Mouse (Mus musculus): Measurements from ENCODE around the gene Rap1gap2. TPM values are rescaled to one million over a fixed set of nuclear protein-coding genes. Genes with fewer than 3 reads are reported as not detected.
A peak's percentile ranks its signal among the peaks of the same experiment; 100 is the strongest.

The Rap1gap2 gene
- polyA plus RNA-seq, 1 experiment from 2014 or later: 9.9 TPM

DNA sequence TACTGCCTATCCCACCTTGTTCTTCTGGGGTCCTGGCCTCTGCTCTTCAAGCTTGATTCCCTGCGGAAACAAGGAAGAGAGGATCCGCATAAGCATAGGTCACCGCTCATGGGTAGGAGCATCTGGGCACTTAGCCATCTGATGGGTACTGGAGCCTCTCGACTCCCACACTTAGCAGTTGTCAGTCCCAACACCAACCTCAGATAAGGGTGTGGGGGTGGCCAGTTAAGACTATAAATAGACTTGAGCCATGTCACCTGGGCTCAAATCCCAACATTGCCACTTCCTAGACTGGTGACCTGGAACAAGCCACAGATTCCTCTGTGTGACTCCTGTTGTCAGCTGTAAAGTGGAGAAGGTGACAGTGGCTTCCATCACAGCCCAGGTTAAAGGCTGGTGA is 172.5 kb downstream of the Rap1gap2 start:
- no peaks in the 10 kb centered on the region for H3K9me3 ChIP-seq (ENCODE audit: control insufficient read depth, low read length)

DNA sequence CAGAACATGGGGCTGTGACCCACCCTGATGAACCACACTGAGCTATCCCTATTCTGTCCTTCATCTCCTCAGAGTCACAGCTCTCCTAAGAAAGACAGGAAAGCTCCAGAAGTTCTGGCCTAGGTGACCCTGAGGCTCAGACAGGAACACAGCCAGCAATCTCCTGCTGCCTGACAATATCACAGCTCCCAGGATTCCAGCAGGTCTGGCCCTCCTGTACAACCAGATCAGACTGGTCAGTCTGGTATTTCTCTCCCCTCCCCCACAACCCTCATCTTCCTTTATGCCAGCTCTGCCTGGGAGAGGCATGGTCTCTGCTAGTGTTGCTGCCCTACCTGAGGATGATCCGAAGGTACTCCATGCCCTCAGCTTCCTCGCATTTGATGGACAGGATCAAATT is 175.3 kb downstream of the Rap1gap2 start:
- no peaks in the 10 kb centered on the region for H3K27me3 ChIP-seq (ENCODE audit: control insufficient read depth, insufficient read depth, low read length)
- 84% methylated on average over 2 of the region's 2 CpGs for WGBS

More for the DNA sequence above, 172.5 kb downstream of the Rap1gap2 start:
- no peaks in the 10 kb centered on the region for H3K4me1 ChIP-seq (ENCODE audit: control insufficient read depth, insufficient read depth, low read length)
- H3K4me3 ChIP-seq (ENCODE audit: low read depth, low read length): no peak overlapping the region
- H3K9ac ChIP-seq (replicated peaks; ENCODE audit: low read depth, low read length): no peak overlapping the region
- H3K27ac ChIP-seq (ENCODE audit: low read depth, low read length): no peak overlapping the region
- no peak for ATAC-seq (ENCODE audit: low read depth)
- no peaks in the 10 kb centered on the region for H3K27me3 ChIP-seq (ENCODE audit: control insufficient read depth, insufficient read depth, low read length)
- no peak overlapping the region for H3K4me2 ChIP-seq (ENCODE audit: low read depth, low read length)
- 90% methylated on average over 4 of the region's 4 CpGs for WGBS
- no peaks in the 10 kb centered on the region for H3K36me3 ChIP-seq (ENCODE audit: control insufficient read depth, insufficient read depth, low read length)

DNA sequence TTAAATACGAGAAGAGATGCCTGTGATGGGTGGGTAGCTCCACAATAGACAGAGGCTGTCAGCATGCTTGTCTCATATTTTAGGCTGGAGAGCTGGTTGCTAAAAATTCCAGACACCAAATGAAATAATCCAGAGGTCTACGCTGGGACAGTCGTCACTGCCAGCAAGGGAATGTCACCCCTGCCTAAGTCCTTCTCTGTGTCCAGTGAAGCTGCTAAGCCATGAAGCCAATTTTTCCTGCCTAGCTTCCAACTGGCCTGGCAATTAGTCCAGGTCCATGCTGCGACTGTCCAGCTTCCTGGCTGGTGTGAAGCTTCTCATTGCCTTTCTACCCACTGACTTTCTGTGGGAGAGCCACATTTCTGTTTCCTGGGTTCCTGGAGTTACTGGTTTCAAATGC is 177.7 kb downstream of the Rap1gap2 start:
- H3K9me3 ChIP-seq (ENCODE audit: control insufficient read depth, low read length): no peaks in the 10 kb centered on the region
- ATAC-seq (ENCODE audit: low read depth): no peak
- peaks cover 3% of the 10 kb centered on the region; the same call in 1 of the 2 replicates for H3K4me1 ChIP-seq (ENCODE audit: control insufficient read depth, insufficient read depth, low read length)
- H3K4me2 ChIP-seq (ENCODE audit: low read depth, low read length): no peak overlapping the region
- no peak overlapping the region for H3K4me3 ChIP-seq (ENCODE audit: low read depth, low read length)
- H3K27me3 ChIP-seq (ENCODE audit: control insufficient read depth, insufficient read depth, low read length): no peaks in the 10 kb centered on the region
- no peaks in the 10 kb centered on the region for H3K36me3 ChIP-seq (ENCODE audit: control insufficient read depth, insufficient read depth, low read length)
- no peak overlapping the region for H3K9ac ChIP-seq (replicated peaks; ENCODE audit: low read depth, low read length)
- 0 out of 2 replicates have a peak overlapping the region, but pooled peaks have one; percentile 10 for H3K27ac ChIP-seq (ENCODE audit: low read depth, low read length)
- 88% methylated on average over 4 of the region's 4 CpGs for WGBS

More for the DNA sequence above, 175.3 kb downstream of the Rap1gap2 start:
- H3K9ac ChIP-seq (replicated peaks; ENCODE audit: low read depth, low read length): no peak overlapping the region
- H3K36me3 ChIP-seq (ENCODE audit: control insufficient read depth, insufficient read depth, low read length): no peaks in the 10 kb centered on the region
- no peak overlapping the region for H3K4me3 ChIP-seq (ENCODE audit: low read depth, low read length)
- no peak for ATAC-seq (ENCODE audit: low read depth)
- H3K4me2 ChIP-seq (ENCODE audit: low read depth, low read length): no peak overlapping the region
- no peaks in the 10 kb centered on the region for H3K9me3 ChIP-seq (ENCODE audit: control insufficient read depth, low read length)
- no peak overlapping the region for H3K27ac ChIP-seq (ENCODE audit: low read depth, low read length)
- no peaks in the 10 kb centered on the region for H3K4me1 ChIP-seq (ENCODE audit: control insufficient read depth, insufficient read depth, low read length)

DNA sequence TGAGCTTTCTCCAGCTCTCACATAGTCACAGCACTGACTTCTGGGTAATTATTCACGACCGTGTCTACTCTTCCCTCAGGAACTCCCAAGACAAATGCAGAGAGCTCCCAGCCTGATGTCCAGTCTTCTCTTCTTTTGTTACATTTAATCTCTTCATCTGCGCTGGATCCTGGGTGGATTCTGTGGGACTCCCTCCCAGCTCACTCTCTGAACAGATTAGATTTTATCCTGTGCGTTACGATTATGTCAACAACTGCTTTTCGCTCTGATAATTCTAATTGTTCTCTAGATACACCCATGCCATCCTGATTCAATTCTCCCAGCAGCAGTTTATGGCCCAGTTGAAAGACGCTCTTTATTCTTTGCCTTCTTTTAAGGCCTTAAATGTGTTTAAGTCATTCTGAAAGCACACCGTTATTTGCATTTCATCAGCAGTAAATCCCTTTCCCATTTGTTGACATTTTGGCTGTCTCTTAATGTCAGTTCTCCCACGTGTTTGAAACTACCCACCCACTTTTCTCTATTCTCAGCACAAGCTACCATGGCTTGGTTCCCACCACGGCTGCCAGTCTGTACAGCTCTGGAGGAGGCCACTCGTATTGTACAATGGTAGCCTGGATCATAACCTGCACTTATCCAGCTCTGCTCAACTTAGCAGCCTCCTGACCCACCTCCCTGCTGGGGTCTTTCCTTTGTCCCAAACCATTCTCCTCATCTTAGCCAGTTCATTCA is 180.8 kb downstream of the Rap1gap2 start:
- 28% methylated on average over 11 of the region's 11 CpGs for WGBS
- H3K36me3 ChIP-seq (ENCODE audit: control insufficient read depth, insufficient read depth, low read length): no peaks in the 10 kb centered on the region
- H3K27me3 ChIP-seq (ENCODE audit: control insufficient read depth, insufficient read depth, low read length): no peaks in the 10 kb centered on the region
- no peak overlapping the region for H3K9ac ChIP-seq (replicated peaks; ENCODE audit: low read depth, low read length)
- H3K9me3 ChIP-seq (ENCODE audit: control insufficient read depth, low read length): no peaks in the 10 kb centered on the region
- no peak overlapping the region for H3K4me2 ChIP-seq (ENCODE audit: low read depth, low read length)
- no peak for ATAC-seq (ENCODE audit: low read depth)
- H3K4me1 ChIP-seq (ENCODE audit: control insufficient read depth, insufficient read depth, low read length): peaks cover 3% of the 10 kb centered on the region; the same call in 1 of the 2 replicates
- no peak overlapping the region for H3K27ac ChIP-seq (ENCODE audit: low read depth, low read length)
- no peak overlapping the region for H3K4me3 ChIP-seq (ENCODE audit: low read depth, low read length)

DNA sequence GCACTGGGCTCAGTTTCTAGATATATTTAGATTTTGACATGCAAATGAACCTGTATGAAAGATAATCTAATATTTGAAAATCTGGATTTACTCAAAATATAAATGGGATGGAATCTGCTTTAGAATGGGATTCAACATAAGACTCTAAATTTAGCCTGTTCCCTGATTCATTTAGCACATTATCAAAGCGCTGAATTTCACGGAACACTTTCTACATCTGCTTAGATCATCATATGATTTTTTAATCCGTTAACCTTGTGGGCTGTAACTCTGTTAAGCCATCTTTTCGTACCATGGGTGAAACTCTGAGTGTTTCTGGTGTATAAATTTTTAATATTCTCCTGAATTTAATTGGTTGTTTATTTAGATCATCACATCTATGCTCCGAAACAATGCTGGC is 184.4 kb downstream of the Rap1gap2 start:
- 82% methylated on average over 5 of the region's 5 CpGs for WGBS
- H3K9ac ChIP-seq (replicated peaks; ENCODE audit: low read depth, low read length): no peak overlapping the region

DNA sequence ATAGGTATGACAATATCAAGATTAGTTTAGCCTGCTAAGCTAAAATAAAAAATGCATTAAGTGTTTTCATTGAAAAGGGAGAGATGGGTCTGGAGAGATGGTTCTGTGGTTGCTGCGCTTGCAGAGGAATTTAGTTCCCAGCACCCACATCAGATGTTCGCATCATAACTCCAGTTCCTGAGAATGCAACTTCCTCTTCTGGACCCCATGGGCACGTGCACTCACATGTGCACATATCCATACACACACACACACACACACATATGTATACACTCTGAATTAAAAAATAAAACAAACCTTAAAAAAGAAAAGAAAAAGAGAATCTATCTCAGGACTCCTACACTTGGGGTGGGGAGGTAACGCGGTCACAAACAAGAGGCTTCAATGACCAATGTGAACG is 188.7 kb downstream of the Rap1gap2 start:
- Histone ChIP-seq H3K36me3 (ENCODE audit: control insufficient read depth, insufficient read depth, low read length) (no peaks in the 10 kb centered on the region), H3K27me3 (ENCODE audit: control insufficient read depth, insufficient read depth, low read length) (no peaks in the 10 kb centered on the region), H3K9ac (replicated peaks; ENCODE audit: low read depth, low read length) (no peak overlapping the region), H3K27ac (ENCODE audit: low read depth, low read length) (no peak overlapping the region), H3K9me3 (ENCODE audit: control insufficient read depth, low read length) (no peaks in the 10 kb centered on the region), H3K4me2 (ENCODE audit: low read depth, low read length) (no peak overlapping the region), H3K4me3 (ENCODE audit: low read depth, low read length) (no peak overlapping the region), H3K4me1 (ENCODE audit: control insufficient read depth, insufficient read depth, low read length) (no peaks in the 10 kb centered on the region; the same call in 1 of the 2 replicates)
- no peak for ATAC-seq (ENCODE audit: low read depth)
- 95% methylated on average over 6 of the region's 6 CpGs for WGBS

More for the DNA sequence above, 184.4 kb downstream of the Rap1gap2 start:
- H3K36me3 ChIP-seq (ENCODE audit: control insufficient read depth, insufficient read depth, low read length): no peaks in the 10 kb centered on the region
- no peak overlapping the region for H3K4me3 ChIP-seq (ENCODE audit: low read depth, low read length)
- no peaks in the 10 kb centered on the region for H3K27me3 ChIP-seq (ENCODE audit: control insufficient read depth, insufficient read depth, low read length)
- no peak overlapping the region for H3K27ac ChIP-seq (ENCODE audit: low read depth, low read length)
- peaks cover 3% of the 10 kb centered on the region; the same call in 1 of the 2 replicates for H3K4me1 ChIP-seq (ENCODE audit: control insufficient read depth, insufficient read depth, low read length)
- ATAC-seq (ENCODE audit: low read depth): no peak
- H3K9me3 ChIP-seq (ENCODE audit: control insufficient read depth, low read length): no peaks in the 10 kb centered on the region
- no peak overlapping the region for H3K4me2 ChIP-seq (ENCODE audit: low read depth, low read length)

DNA sequence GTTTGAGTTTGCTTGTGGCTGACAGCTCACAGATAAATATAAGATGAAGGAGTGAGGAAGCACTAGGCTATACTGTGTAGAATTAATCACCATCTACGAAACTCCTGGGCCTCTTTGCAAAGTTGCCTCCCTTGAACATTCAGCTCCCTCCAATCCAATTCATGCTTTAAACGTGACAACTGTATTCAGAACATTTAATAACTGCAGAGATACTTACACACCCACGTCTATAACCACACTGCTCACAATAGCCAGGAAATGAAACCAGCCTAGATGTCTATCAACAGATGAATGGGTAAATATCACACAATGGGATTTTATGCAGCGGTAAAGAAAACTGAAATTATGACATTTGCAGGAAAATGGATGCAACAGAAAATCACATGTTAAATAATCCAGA is 189.6 kb downstream of the Rap1gap2 start:
- no peaks in the 10 kb centered on the region; the same call in 1 of the 2 replicates for H3K4me1 ChIP-seq (ENCODE audit: control insufficient read depth, insufficient read depth, low read length)
- no peak overlapping the region for H3K9ac ChIP-seq (replicated peaks; ENCODE audit: low read depth, low read length)
- H3K9me3 ChIP-seq (ENCODE audit: control insufficient read depth, low read length): no peaks in the 10 kb centered on the region
- no peaks in the 10 kb centered on the region for H3K36me3 ChIP-seq (ENCODE audit: control insufficient read depth, insufficient read depth, low read length)
- H3K4me3 ChIP-seq (ENCODE audit: low read depth, low read length): no peak overlapping the region
- 82% methylated on average over 4 of the region's 4 CpGs for WGBS
- no peak for ATAC-seq (ENCODE audit: low read depth)
- no peak overlapping the region for H3K27ac ChIP-seq (ENCODE audit: low read depth, low read length)
- H3K4me2 ChIP-seq (ENCODE audit: low read depth, low read length): no peak overlapping the region
- H3K27me3 ChIP-seq (ENCODE audit: control insufficient read depth, insufficient read depth, low read length): no peaks in the 10 kb centered on the region

DNA sequence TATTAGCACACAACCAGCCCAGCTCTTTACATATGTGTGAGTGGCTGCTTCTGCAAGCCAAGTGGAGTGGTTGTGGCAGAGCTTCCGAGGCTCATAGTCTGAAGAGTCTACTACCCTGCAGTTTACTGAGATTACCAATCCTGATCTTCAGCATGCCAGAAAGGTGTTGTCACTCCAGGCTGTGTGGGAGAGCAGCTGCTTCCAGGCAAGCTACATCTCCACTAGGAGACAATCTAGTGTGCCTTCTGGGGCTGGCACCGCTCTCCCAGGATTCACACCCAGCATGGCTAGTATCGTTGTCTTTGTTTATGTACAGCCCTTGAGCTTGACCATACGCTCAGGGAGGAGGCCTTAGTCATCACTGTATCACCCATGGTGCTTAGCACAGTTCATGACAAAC is 191.1 kb downstream of the Rap1gap2 start:
- ATAC-seq (ENCODE audit: low read depth): no peak
- no peaks in the 10 kb centered on the region for H3K27me3 ChIP-seq (ENCODE audit: control insufficient read depth, insufficient read depth, low read length)
- no peak overlapping the region for H3K4me2 ChIP-seq (ENCODE audit: low read depth, low read length)
- H3K4me1 ChIP-seq (ENCODE audit: control insufficient read depth, insufficient read depth, low read length): no peaks in the 10 kb centered on the region; the same call in 1 of the 2 replicates
- no peak overlapping the region for H3K4me3 ChIP-seq (ENCODE audit: low read depth, low read length)
- H3K27ac ChIP-seq (ENCODE audit: low read depth, low read length): no peak overlapping the region
- no peaks in the 10 kb centered on the region for H3K36me3 ChIP-seq (ENCODE audit: control insufficient read depth, insufficient read depth, low read length)
- no peak overlapping the region for H3K9ac ChIP-seq (replicated peaks; ENCODE audit: low read depth, low read length)
- 86% methylated on average over 4 of the region's 4 CpGs for WGBS
- no peaks in the 10 kb centered on the region for H3K9me3 ChIP-seq (ENCODE audit: control insufficient read depth, low read length)

DNA sequence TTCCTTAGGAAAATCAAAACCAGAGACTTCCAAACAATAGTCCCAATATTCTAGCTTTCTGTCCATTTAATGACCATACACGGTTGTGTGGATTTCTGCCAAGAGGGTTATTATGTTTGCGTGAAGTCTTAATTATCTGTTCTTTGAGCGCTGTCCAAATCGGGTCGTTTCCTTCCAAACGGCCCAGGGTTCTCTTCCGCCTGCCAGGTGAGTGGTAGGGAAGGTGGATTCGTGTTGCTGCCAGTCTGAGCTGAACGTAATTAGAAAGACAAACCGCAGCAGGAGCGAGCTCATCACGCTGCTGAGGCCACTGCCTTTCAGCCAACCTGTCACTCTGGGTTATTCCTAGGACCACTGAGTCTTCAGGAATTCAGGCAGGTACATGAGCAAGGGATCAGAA is 195.0 kb downstream of the Rap1gap2 start:
- H3K4me3 ChIP-seq (ENCODE audit: low read depth, low read length): no peak overlapping the region
- no peak overlapping the region for H3K9ac ChIP-seq (replicated peaks; ENCODE audit: low read depth, low read length)
- no peak overlapping the region for H3K27ac ChIP-seq (ENCODE audit: low read depth, low read length)
- H3K4me2 ChIP-seq (ENCODE audit: low read depth, low read length): no peak overlapping the region
- no peaks in the 10 kb centered on the region for H3K9me3 ChIP-seq (ENCODE audit: control insufficient read depth, low read length)
- no peak for ATAC-seq (ENCODE audit: low read depth)
- H3K36me3 ChIP-seq (ENCODE audit: control insufficient read depth, insufficient read depth, low read length): no peaks in the 10 kb centered on the region
- H3K27me3 ChIP-seq (ENCODE audit: control insufficient read depth, insufficient read depth, low read length): no peaks in the 10 kb centered on the region
- H3K4me1 ChIP-seq (ENCODE audit: control insufficient read depth, insufficient read depth, low read length): no peaks in the 10 kb centered on the region
- 68% methylated on average over 12 of the region's 12 CpGs for WGBS
